Mouse (Mus musculus) CD4-positive, CD25-positive, alpha-beta regulatory T cell, adult 4 months (primary cell): ENCODE measurements around the gene Cdk5r1. TPM values are rescaled to one million over a fixed set of nuclear protein-coding genes. Genes with fewer than 3 reads are reported as not detected.

Source experiments
- polyA plus RNA-seq, 2 experiments: library from polyadenylated mRNA; unstranded; fragments of 100-300 nt; shearing (Covaris generic); gene quantifications; one replicate each; pipeline ENCODE4 v1.2.1; 2017

The Cdk5r1 gene
- polyA plus RNA-seq, 2 experiments from 2014 or later: 0.87 to 0.98 TPM

Other genes starting within 250 kb of the Cdk5r1 start
- gene Rhbdl3, start 176.1 kb upstream of the Cdk5r1 start, polyA plus RNA-seq: 1 to 10 TPM in 1 of 2 experiments, under 1 TPM in 1; 0.82 to 1.6 TPM
- gene 5730455P16Rik, start 99.0 kb upstream of the Cdk5r1 start, polyA plus RNA-seq: 10 to 100 TPM; 10.4 to 15.6 TPM
- gene Zfp207, start 93.7 kb upstream of the Cdk5r1 start, polyA plus RNA-seq: 100 to 1,000 TPM; 270 to 312 TPM
- gene Psmd11, start 48.4 kb upstream of the Cdk5r1 start, polyA plus RNA-seq: 100 to 1,000 TPM; 258 to 279 TPM